Mouse (Mus musculus) thymus, adult 2 months (tissue): ENCODE measurements around the gene Kif16b. TPM values are rescaled to one million over a fixed set of nuclear protein-coding genes. Genes with fewer than 3 reads are reported as not detected.

Experiments used
- DNase-seq: peaks from one replicate; pipeline ENCODE4 v3.0.0; 2021
- H3K27ac ChIP-seq: fragments of 200-500 bp; 2 replicates; pipeline ENCODE4 v1.5.1; 2012; ENCODE audit warnings: low read length, control low read depth; ENCODE audit not compliant: control insufficient read depth, insufficient read depth
- H3K27me3 ChIP-seq: fragments of 200-500 bp; 2 replicates; pipeline ENCODE4 v1.6.1; 2012; ENCODE audit warnings: mild to moderate bottlenecking, low read length, moderate library complexity, mixed read lengths; ENCODE audit not compliant: control insufficient read depth, insufficient read depth
- H3K36me3 ChIP-seq: fragments of 200-500 bp; 2 replicates; pipeline ENCODE4 v1.6.1; 2012; ENCODE audit warnings: mild to moderate bottlenecking, low read length, moderate library complexity; ENCODE audit not compliant: control insufficient read depth, insufficient read depth
- H3K4me1 ChIP-seq: fragments of 200-500 bp; replicated peaks from 2 replicates; pipeline ENCODE4 v1.6.1; 2012; ENCODE audit warnings: low read length; ENCODE audit not compliant: control insufficient read depth, insufficient read depth
- H3K4me3 ChIP-seq: fragments of 200-500 bp; 2 replicates; pipeline ENCODE4 v1.5.1; 2012; ENCODE audit warnings: mild to moderate bottlenecking, low read length, control low read depth, moderate library complexity; ENCODE audit not compliant: control insufficient read depth, insufficient read depth
- CTCF ChIP-seq: fragments of 200-500 bp; IDR thresholded peaks from 2 replicates; pipeline ENCODE4 v1.5.1; 2012; ENCODE audit warnings: mild to moderate bottlenecking, control low read depth, low read length, moderate library complexity, borderline replicate concordance; ENCODE audit not compliant: control insufficient read depth, poor library complexity, insufficient read depth; ENCODE audit errors: extremely low read depth
- POLR2A ChIP-seq: fragments of 200-500 bp; IDR thresholded peaks from 2 replicates; pipeline ENCODE4 v1.6.1; 2012; ENCODE audit warnings: mild to moderate bottlenecking, low read length, control low read depth, moderate library complexity; ENCODE audit not compliant: control insufficient read depth, poor library complexity, insufficient read depth; ENCODE audit errors: extremely low read depth
- WGBS: fragments of 180-500 bp; shearing (Covaris S2); methylation state at CpG from one replicate; pipeline ENCODE4 v1.1.7; 2018; 5-methylcytosine and 5-hydroxymethylcytosine counted together
- polyA plus RNA-seq: library from polyadenylated mRNA; depleted of rRNA; stranded (reverse); fragments of >200 nt; gene quantifications from 2 replicates; pipeline ENCODE4 v1.2.3, GENCODE M21; 2012

The Kif16b gene
- polyA plus RNA-seq, 1 experiment, result 9.5 TPM

DNA sequence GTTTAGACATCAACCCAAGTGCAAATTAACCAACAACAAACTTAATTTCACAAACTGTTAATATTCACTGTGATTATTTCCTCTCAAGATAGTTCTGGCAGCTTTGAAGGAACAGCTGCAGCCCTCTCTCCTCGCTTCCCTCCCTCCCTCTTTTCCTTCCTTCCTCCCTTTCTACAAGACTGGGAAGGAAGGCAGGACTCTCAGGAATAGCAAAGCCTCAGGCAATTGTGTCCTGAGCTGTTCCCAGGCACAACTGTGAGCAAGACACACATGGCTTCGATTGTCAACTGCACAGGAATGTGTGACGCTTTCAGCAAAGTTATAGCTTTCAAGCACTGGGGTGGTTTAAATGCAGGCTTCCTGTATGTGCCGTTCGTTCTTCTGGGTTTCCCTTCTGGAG lies 286.8 kb downstream of the Kif16b start:
- no peak for TF ChIP-seq POLR2A
- no peak for TF ChIP-seq CTCF
- Histone ChIP-seq H3K4me3 (no peak overlapping the region), H3K27ac (no peak overlapping the region), H3K27me3 (no peaks in the 10 kb centered on the region), H3K4me1 (no peaks in the 10 kb centered on the region), H3K36me3 (no peaks in the 10 kb centered on the region)
- 67% methylated on average over 5 of the region's 5 CpGs for WGBS
- no peak for DNase-seq

DNA sequence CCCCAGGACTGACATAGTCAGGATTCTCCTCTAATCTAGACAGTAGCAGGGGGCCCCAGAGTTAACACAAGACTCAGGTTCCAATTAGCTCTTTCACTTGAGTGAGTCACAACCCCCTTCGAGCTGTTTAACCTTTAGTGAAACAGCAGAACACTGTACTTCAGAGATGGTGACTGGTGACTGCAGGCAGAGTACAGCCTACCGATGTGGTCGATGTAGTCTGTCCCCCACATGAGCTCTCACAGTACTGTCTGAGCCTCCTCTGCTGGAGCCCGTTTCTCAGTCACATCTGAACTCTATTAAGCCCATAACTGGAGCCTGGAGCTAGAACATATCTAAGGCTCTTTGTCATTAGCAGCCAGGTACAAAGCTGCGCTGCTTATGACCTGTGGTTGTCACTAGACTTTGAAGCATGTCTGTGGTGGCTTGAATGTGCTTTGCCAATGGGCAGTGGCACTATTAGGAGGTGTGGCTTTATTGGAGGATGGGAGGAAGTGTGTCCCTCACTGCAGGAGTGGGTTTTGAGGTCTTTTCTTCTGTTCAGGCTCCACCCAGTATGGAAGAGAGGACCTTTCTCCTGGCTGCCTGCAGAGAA lies 288.9 kb downstream of the Kif16b start:
- WGBS, result 84% methylated on average over 5 of the region's 5 CpGs
- H3K36me3 ChIP-seq, result no peaks in the 10 kb centered on the region
- no peaks in the 10 kb centered on the region for H3K27me3 ChIP-seq
- H3K4me3 ChIP-seq, result no peak overlapping the region
- TF ChIP-seq CTCF (no peak), POLR2A (no peak)
- H3K27ac ChIP-seq, result no peak overlapping the region
- no peak for DNase-seq
- H3K4me1 ChIP-seq, result no peaks in the 10 kb centered on the region

DNA sequence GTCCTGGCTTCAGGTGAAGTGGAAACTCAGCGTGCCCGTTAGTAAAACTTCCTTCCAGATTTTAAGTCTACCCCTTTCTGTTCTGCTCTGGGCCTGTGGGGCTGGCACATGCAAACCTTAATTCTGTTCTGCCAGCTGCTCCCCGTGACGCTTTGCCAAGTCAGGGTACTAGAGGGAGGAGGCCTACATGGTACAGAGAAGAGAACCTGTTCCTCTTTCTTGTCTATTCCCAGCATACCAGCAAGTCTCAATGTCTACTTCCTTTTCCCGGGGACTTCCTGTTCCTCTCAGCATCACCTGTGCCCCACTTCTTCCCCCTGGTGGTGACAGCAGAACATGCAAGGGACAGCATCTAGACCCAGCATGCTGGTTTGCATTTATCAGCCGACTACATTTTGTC lies 290.2 kb downstream of the Kif16b start:
- no peak for TF ChIP-seq CTCF
- Histone ChIP-seq H3K4me3 (no peak overlapping the region), H3K36me3 (no peaks in the 10 kb centered on the region), H3K4me1 (no peaks in the 10 kb centered on the region), H3K27me3 (no peaks in the 10 kb centered on the region), H3K27ac (no peak overlapping the region)
- DNase-seq, result peak; percentile 12
- 43% methylated on average over 6 of the region's 6 CpGs for WGBS

GRCm38 (mm10) chr2:142610206-142610605 lies 291.1 kb downstream of the Kif16b start:
- no peak overlapping the region for H3K4me3 ChIP-seq
- H3K27me3 ChIP-seq, result no peaks in the 10 kb centered on the region
- H3K36me3 ChIP-seq, result no peaks in the 10 kb centered on the region
- TF ChIP-seq CTCF (no peak), POLR2A (no peak)
- no peaks in the 10 kb centered on the region for H3K4me1 ChIP-seq
- WGBS, result 98% methylated on average over 5 of the region's 5 CpGs
- H3K27ac ChIP-seq, result no peak overlapping the region
- no peak for DNase-seq

DNA sequence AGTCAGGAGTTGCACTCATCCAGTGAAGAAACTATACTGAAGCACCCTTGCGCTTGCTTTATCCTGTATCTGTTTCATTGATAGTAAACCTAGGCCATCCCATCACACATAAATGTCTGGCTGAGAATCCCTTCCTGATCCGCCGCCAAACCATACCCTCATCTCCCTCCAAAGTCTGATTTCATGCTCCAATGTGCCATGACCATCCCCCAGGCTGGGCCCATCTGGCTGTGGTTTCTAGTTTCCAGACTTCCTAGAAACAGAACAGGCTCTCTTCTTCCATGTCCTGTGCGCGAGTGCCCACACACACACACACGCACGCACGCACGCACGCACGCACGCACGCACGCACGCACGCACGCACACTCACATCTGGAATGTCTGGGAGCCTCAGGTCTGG lies 292.6 kb downstream of the Kif16b start:
- no peaks in the 10 kb centered on the region for H3K27me3 ChIP-seq
- no peak for DNase-seq
- H3K27ac ChIP-seq, result no peak overlapping the region
- H3K4me1 ChIP-seq, result no peaks in the 10 kb centered on the region
- no peak overlapping the region for H3K4me3 ChIP-seq
- WGBS, result 91% methylated on average over 17 of the region's 17 CpGs
- no peak for TF ChIP-seq POLR2A
- no peak for TF ChIP-seq CTCF
- H3K36me3 ChIP-seq, result no peaks in the 10 kb centered on the region

- 90% methylated on average over 4 of the region's 4 CpGs for WGBS
- TF ChIP-seq POLR2A (no peak), CTCF (no peak)
- Histone ChIP-seq H3K4me3 (no peak overlapping the region), H3K4me1 (no peaks in the 10 kb centered on the region), H3K36me3 (no peaks in the 10 kb centered on the region), H3K27ac (no peak overlapping the region), H3K27me3 (no peaks in the 10 kb centered on the region)
- no peak for DNase-seq
These were observed 296.6 kb downstream of the Kif16b start for GRCm38 (mm10) chr2:142604762-142605161.

- H3K36me3 ChIP-seq, result no peaks in the 10 kb centered on the region
- 89% methylated on average over 2 of the region's 2 CpGs for WGBS
- DNase-seq, result no peak
- no peak overlapping the region for H3K27ac ChIP-seq
- no peaks in the 10 kb centered on the region for H3K4me1 ChIP-seq
- no peak for TF ChIP-seq CTCF
- no peak for TF ChIP-seq POLR2A
- no peaks in the 10 kb centered on the region for H3K27me3 ChIP-seq
- no peak overlapping the region for H3K4me3 ChIP-seq
These were observed 298.1 kb downstream of the Kif16b start for GRCm38 (mm10) chr2:142603210-142603609.
